Mouse (Mus musculus) G1E (cell line): ENCODE measurements around the gene Efcab2. TPM values are rescaled to one million over a fixed set of nuclear protein-coding genes. Genes with fewer than 3 reads are reported as not detected.

Experiments
- ATAC-seq: 2 replicates; pipeline ENCODE4 v1.8.0; 2016; ENCODE audit warnings: mild to moderate bottlenecking; ENCODE audit not compliant: insufficient number of reproducible peaks, poor library complexity, low FRiP score, severe bottlenecking; ENCODE audit errors: extremely low read depth
- DNase-seq: peaks from one replicate; pipeline ENCODE4 v3.0.0; 2012; ENCODE audit warnings: low spot score
- H3K27me3 ChIP-seq: 2 replicates; pipeline ENCODE4 v1.6.1; 2012; ENCODE audit warnings: mild to moderate bottlenecking, low read length, inconsistent platforms; ENCODE audit not compliant: insufficient read depth
- H3K36me3 ChIP-seq: replicated peaks from 2 replicates; pipeline ENCODE3; 2012; ENCODE audit warnings: mild to moderate bottlenecking, inconsistent platforms
- H3K4me1 ChIP-seq: 2 replicates; pipeline ENCODE4 v1.6.1; 2012; ENCODE audit warnings: low read depth, low read length, inconsistent platforms, mixed read lengths; ENCODE audit not compliant: insufficient read depth
- H3K4me3 ChIP-seq: 2 replicates; pipeline ENCODE4 v1.5.1; 2012; ENCODE audit warnings: low read depth, mild to moderate bottlenecking, inconsistent platforms, low read length, moderate library complexity, mixed read lengths
- H3K9me3 ChIP-seq: replicated peaks from 2 replicates; pipeline ENCODE4 v1.6.1; 2012; ENCODE audit warnings: inconsistent platforms
- CTCF ChIP-seq: IDR thresholded peaks from 2 replicates; pipeline ENCODE4 v1.5.1; 2012; ENCODE audit warnings: low read depth, low read length, inconsistent platforms, mixed read lengths
- GATA1 ChIP-seq: IDR thresholded peaks from 2 replicates; pipeline ENCODE4 v1.6.1; 2012; ENCODE audit warnings: borderline replicate concordance, low read length, inconsistent platforms, mixed read lengths
- GATA2 ChIP-seq: IDR thresholded peaks from 2 replicates; pipeline ENCODE4 v1.6.1; 2012; ENCODE audit warnings: low read depth, low read length, inconsistent platforms, borderline replicate concordance
- POLR2AphosphoS5 ChIP-seq: IDR thresholded peaks from 2 replicates; pipeline ENCODE4 v1.6.1; 2012; ENCODE audit warnings: low read depth, low read length, inconsistent platforms; ENCODE audit not compliant: insufficient replicate concordance
- TAL1 ChIP-seq: conservative IDR thresholded peaks from 2 replicates; pipeline ENCODE4 v1.6.1; 2012; ENCODE audit warnings: low read depth, low read length, inconsistent platforms, mixed read lengths
- polyA plus RNA-seq: library from polyadenylated mRNA; stranded (reverse); fragments of >175 nt; gene quantifications from 2 replicates; pipeline ENCODE4 v1.2.3, GENCODE M21; 2012
- total RNA-seq, 2 experiments: library from RNA; stranded (forward) in 1 of 2; stranded (reverse) in 1 of 2; fragments of 200-1000 nt in 1 of 2; fragments of >200 nt in 1 of 2; fragmentation: Nextera tagmentation in 1 of 2; gene quantifications; 2 replicates each; pipeline ENCODE4 v1.2.3; 2014 to 2017

The Efcab2 gene
- total and polyA plus RNA-seq, 3 experiments, result 0.17 to 6.0 (median 4.1) TPM

GRCm38 (mm10) chr1:178530301-178531078 lies 124.6 kb downstream of the Efcab2 start:
- H3K4me1 ChIP-seq, result 0 out of 2 replicates have a peak, but pooled peaks cover 4% of the 10 kb centered on the region
- H3K36me3 ChIP-seq, result no peaks in the 10 kb centered on the region
- DNase-seq (no peak), ATAC-seq (no peak)
- peaks cover 13% of the 10 kb centered on the region; the same call in 1 of the 2 replicates for H3K27me3 ChIP-seq
- peaks cover 38% of the 10 kb centered on the region for H3K9me3 ChIP-seq
- no peak overlapping the region for H3K4me3 ChIP-seq
- TF ChIP-seq GATA2 (no peak), POLR2AphosphoS5 (no peak), CTCF (no peak), TAL1 (no peak), GATA1 (no peak)

Other genes starting within 250 kb of the Efcab2 start
- gene Desi2, start 218.7 kb upstream of the Efcab2 start, total RNA-seq (2014; fragmentation: Nextera tagmentation), result 20.2 and 26.1 TPM in 2 replicates
- 19.5 and 21.6 TPM in 2 replicates for gene Desi2, start 218.7 kb upstream of the Efcab2 start, total RNA-seq (2017)
- gene Desi2, start 218.7 kb upstream of the Efcab2 start, polyA plus RNA-seq, result 3.5 and 4.8 TPM in 2 replicates
- gene Cox20, start 87.0 kb upstream of the Efcab2 start, total RNA-seq (2014; fragmentation: Nextera tagmentation), result 230 and 246 TPM in 2 replicates
- gene Cox20, start 87.0 kb upstream of the Efcab2 start, total RNA-seq (2017), result 135 and 179 TPM in 2 replicates
- gene Cox20, start 87.0 kb upstream of the Efcab2 start, polyA plus RNA-seq, result 11.2 and 18.4 TPM in 2 replicates
- 932 and 945 TPM in 2 replicates for gene Hnrnpu, start 68.3 kb upstream of the Efcab2 start, total RNA-seq (2014; fragmentation: Nextera tagmentation)
- gene Hnrnpu, start 68.3 kb upstream of the Efcab2 start, total RNA-seq (2017), result 331 and 441 TPM in 2 replicates
- 726 and 956 TPM in 2 replicates for gene Hnrnpu, start 68.3 kb upstream of the Efcab2 start, polyA plus RNA-seq
- gene Kif26b, start 123.0 kb downstream of the Efcab2 start, total RNA-seq (2014; fragmentation: Nextera tagmentation), result not detected in 2 replicates
- gene Kif26b, start 123.0 kb downstream of the Efcab2 start, total RNA-seq (2017), result 0.06 and 0.16 TPM in 2 replicates
- gene Kif26b, start 123.0 kb downstream of the Efcab2 start, polyA plus RNA-seq, result 0.02 and 0.04 TPM in 2 replicates